Mouse (Mus musculus): ENCODE measurements around the gene Gm4767. TPM values are rescaled to one million over a fixed set of nuclear protein-coding genes. Genes with fewer than 3 reads are reported as not detected.
"Not testable (repeated sequence)": the region's sequence is repeated elsewhere in the genome, so short reads cannot be mapped to it uniquely, and the experiment has no call there.

The Gm4767 gene
- 1.2 and 2.2 TPM in 2 replicates for polyA plus RNA-seq (2015; fragmentation: Nextera tagmentation; extraction: Ambion mirVana)

DNA sequence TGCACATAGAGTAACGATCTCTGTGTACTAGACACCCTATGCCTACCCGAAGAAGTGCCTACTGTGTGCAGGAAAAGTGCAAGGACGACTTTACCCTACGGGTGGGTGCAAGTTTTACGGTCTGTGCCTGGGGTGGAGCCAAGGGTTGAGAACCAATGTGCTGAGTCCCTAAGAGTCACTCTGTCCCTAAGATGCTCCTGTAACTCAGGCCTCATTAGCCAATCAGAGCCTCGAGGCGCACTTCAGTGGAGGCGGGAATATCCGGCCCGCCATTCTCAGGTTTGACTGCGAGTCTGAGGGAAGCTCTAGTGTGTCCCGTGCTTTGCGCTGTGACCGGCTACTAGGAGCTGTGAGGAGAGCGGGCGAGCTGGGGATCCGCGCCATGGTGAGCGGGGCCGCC is at the start of gene Gm4767:
TSS of gene Gm4767 (plus strand) at position 288 of the 400 bp plus-strand sequence.
- Histone ChIP-seq H3K4me2 (0 out of 2 replicates have a peak within 1 kb of the TSS, but pooled peaks have one; percentile 30), H3K4me3 (peak within 1 kb of the TSS; percentile 23; the same call in 1 of the 2 replicates)
- not testable (repeated sequence) for H3K9me3 ChIP-seq (replicated peaks); H3K9ac ChIP-seq; ATAC-seq (replicated peaks; ENCODE audit: insufficient number of reproducible peaks, insufficient read depth, low FRiP score, low read depth); H3K36me3 ChIP-seq; H3K27ac ChIP-seq; H3K27me3 ChIP-seq; H3K4me1 ChIP-seq (replicated peaks)
- WGBS, result 22% methylated on average over 18 of the region's 20 CpGs

DNA sequence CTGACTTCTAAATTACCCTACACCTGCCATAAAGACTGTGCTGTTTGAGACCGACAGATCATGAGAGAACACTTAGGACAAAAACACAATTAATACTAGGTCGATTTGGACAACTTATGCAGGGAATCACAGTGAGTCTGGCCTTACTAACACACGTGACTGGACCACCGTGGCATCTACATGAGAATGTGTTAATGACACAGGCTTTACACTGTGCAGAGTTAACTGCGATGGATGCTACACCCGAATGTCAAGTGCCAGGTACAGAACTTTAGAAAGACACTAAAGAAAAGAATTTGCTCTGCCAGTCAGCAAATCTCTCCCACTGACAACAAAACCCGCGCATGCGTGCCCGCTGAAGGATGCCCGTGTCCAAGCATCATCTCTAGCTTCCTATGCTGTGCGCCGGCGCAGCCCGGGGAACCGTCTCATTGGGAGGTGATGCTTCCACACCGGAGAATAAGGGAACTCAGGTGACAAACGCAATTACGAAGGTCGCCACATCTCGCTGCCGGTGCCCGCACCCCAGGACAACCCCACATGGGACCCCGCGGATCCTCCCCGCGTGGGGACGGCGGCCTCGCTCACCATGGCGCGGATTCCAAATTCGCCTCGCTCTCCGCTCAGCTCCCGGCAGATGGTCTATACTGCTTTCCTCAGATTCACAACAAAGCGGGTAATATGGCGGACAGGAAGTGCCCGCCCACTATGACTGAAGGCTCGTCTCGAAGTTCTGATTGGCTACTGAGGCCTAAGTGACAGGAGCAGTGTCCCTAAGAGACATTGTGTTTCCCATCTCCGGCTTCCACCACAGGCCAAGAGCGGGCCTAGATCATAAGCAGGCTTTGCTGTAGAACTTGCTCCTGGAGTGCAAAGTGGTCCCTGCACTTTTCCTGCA is 41.2 kb upstream of the Gm4767 start, which contains the start of gene Gm3055:
TSS of gene Gm3055 (minus strand) at position 656 of the 898 bp plus-strand sequence.
- H3K9me3 ChIP-seq (replicated peaks), result not testable (repeated sequence)

DNA sequence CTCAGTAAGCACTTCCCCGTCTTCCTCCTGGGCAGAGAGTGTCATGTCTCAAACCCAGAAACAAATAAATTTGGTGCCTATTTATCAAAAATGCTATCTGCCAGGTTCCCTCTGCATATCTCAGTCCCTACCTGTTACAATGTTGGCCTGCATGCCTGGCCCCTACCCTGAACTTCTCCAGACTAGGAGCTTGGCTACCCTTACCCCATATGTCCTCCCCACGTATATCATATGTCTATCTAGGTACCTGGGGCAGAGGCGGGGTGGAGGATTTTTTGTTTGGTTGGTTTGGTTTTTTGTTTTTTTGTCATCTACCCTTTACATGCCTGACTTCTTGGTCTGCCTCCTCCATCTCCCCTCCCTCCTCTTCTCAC is 40.6 kb upstream of the Gm4767 start:
- H3K27me3 ChIP-seq; ATAC-seq (replicated peaks; ENCODE audit: insufficient number of reproducible peaks, insufficient read depth, low FRiP score, low read depth); H3K36me3 ChIP-seq; H3K9ac ChIP-seq; H3K4me2 ChIP-seq; H3K27ac ChIP-seq; H3K4me3 ChIP-seq; H3K4me1 ChIP-seq (replicated peaks); H3K9me3 ChIP-seq (replicated peaks): not testable (repeated sequence)
- no CpG with 5 or more reads among the region's 3 CpGs for WGBS

More for the DNA sequence above, 41.2 kb upstream of the Gm4767 start, which contains the start of gene Gm3055:
- H3K4me2 ChIP-seq; H3K36me3 ChIP-seq; H3K4me1 ChIP-seq (replicated peaks); H3K27ac ChIP-seq; H3K27me3 ChIP-seq; H3K4me3 ChIP-seq; H3K9ac ChIP-seq: not testable (repeated sequence)
- ATAC-seq (replicated peaks; ENCODE audit: insufficient number of reproducible peaks, insufficient read depth, low FRiP score, low read depth), result peak; percentile 93
- no CpG with 5 or more reads among the region's 43 CpGs for WGBS

DNA sequence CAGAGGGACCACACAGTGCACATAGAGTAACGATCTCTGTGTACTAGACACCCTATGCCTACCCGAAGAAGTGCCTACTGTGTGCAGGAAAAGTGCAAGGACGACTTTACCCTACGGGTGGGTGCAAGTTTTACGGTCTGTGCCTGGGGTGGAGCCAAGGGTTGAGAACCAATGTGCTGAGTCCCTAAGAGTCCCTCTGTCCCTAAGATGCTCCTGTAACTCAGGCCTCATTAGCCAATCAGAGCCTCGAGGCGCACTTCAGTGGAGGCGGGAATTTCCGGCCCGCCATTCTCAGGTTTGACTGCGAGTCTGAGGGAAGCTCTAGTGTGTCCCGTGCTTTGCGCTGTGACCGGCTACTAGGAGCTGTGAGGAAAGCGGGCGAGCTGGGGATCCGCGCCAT is 34.2 kb downstream of the Gm4767 start:
- not testable (repeated sequence) for ATAC-seq (replicated peaks; ENCODE audit: insufficient number of reproducible peaks, insufficient read depth, low FRiP score, low read depth); H3K27me3 ChIP-seq; H3K4me1 ChIP-seq (replicated peaks); H3K36me3 ChIP-seq; H3K4me2 ChIP-seq; H3K27ac ChIP-seq; H3K9me3 ChIP-seq (replicated peaks); H3K9ac ChIP-seq; H3K4me3 ChIP-seq
- no CpG with 5 or more reads among the region's 18 CpGs for WGBS

DNA sequence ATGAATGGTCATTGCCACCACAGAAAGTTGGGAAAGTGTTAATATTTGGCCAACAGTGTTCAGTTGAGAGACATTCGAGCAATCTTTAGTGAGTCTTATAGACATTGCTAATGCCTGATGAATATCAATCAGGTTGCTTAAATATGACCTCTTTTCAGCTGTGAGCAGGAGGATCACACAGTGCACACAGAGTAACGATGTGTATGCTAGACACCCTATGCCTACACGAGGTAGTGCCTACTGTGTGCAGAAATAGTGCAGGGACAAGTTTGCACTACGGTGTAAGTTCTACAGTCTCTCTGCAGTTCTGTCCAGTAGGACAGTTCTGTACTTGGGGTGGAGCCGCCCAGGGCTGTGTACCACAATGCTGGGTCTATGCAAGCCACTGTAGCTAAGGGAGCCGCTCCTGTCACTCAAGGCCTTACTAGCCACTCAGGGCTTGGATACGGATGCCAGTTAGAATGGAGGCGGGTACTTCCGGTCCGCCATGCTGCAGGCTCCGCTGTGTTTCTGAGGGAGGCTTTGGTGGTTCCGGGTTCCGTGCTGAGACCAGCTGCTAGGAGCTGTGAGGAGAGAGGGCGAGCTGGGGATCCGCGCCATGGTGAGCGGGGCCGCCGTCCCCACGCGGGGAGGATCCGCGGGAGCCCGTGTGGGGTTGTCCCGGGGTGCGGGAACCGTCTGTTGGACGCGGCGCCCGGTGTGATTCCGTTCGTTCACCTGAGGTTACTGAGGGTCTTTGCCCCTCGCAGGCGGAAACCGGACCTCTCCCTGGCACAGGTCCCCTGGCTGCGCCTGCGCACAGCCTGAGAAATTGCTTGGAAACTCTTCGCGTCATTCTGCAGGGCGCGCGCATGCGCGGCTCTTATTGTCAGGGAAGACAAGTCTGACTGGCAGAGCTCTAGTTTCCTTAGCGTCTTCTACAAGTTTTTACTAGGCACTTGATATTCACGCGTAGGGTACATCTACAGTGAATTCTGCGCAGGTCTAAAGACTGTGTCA is 51.7 kb downstream of the Gm4767 start, which contains the start of gene Gm32687:
TSS of gene Gm32687 (plus strand) at position 526 of the 999 bp plus-strand sequence.
- 29% methylated on average over 4 of the region's 49 CpGs for WGBS
- not testable (repeated sequence) for H3K4me2 ChIP-seq; H3K9me3 ChIP-seq (replicated peaks); H3K27me3 ChIP-seq; H3K27ac ChIP-seq; H3K4me1 ChIP-seq (replicated peaks); H3K36me3 ChIP-seq; H3K9ac ChIP-seq
- peak; percentile 99 for ATAC-seq (replicated peaks; ENCODE audit: insufficient number of reproducible peaks, insufficient read depth, low FRiP score, low read depth)
- H3K4me3 ChIP-seq, result 0 out of 2 replicates have a peak within 1 kb of the TSS, but pooled peaks have one; percentile 21

Other genes starting within 250 kb of the Gm4767 start
- 23.6 and 29.3 TPM in 2 replicates for gene Tle2, start 237.6 kb upstream of the Gm4767 start, polyA plus RNA-seq (2015; fragmentation: Nextera tagmentation; extraction: Ambion mirVana)
- 23.9 and 30.5 TPM in 2 replicates for gene Tle6, start 211.1 kb upstream of the Gm4767 start, polyA plus RNA-seq (2015; fragmentation: Nextera tagmentation; extraction: Ambion mirVana)
- 0.48 and 0.72 TPM in 2 replicates for gene BC025920, start 205.9 kb upstream of the Gm4767 start, polyA plus RNA-seq (2015; fragmentation: Nextera tagmentation; extraction: Ambion mirVana)
- gene Sirt6, start 184.4 kb upstream of the Gm4767 start, polyA plus RNA-seq (2015; fragmentation: Nextera tagmentation; extraction: Ambion mirVana), result 20.8 and 26.7 TPM in 2 replicates
- gene Ankrd24, start 183.6 kb upstream of the Gm4767 start, polyA plus RNA-seq (2015; fragmentation: Nextera tagmentation; extraction: Ambion mirVana), result 12.3 and 13.7 TPM in 2 replicates
- gene Gm10778, start 163.1 kb upstream of the Gm4767 start, polyA plus RNA-seq (2015; fragmentation: Nextera tagmentation; extraction: Ambion mirVana), result 2.8 and 2.9 TPM in 2 replicates
- 8.3 and 10.9 TPM in 2 replicates for gene Zfp433, start 107.4 kb upstream of the Gm4767 start, polyA plus RNA-seq (2015; fragmentation: Nextera tagmentation; extraction: Ambion mirVana)
- 3.9 and 4.6 TPM in 2 replicates for gene Gm3055, start 41.0 kb upstream of the Gm4767 start, polyA plus RNA-seq (2015; fragmentation: Nextera tagmentation; extraction: Ambion mirVana)
- 4.8 and 6.1 TPM in 2 replicates for gene Gm32687, start 51.7 kb downstream of the Gm4767 start, polyA plus RNA-seq (2015; fragmentation: Nextera tagmentation; extraction: Ambion mirVana)
- gene Zfp781, start 118.3 kb downstream of the Gm4767 start, polyA plus RNA-seq (2015; fragmentation: Nextera tagmentation; extraction: Ambion mirVana), result 1.4 and 2.5 TPM in 2 replicates
- 9.5 and 10.8 TPM in 2 replicates for gene Zfp873, start 235.9 kb downstream of the Gm4767 start, polyA plus RNA-seq (2015; fragmentation: Nextera tagmentation; extraction: Ambion mirVana)

All from heart, embryonic 15.5 days (tissue).